Mouse (Mus musculus): Measurements from ENCODE around the gene Arhgap23.

GRCm38 (mm10) chr11:97365556-97365955 is 49.8 kb upstream of the Arhgap23 start:
- TF ChIP-seq MAFK (IDR thresholded peaks at IDR 0.05; ENCODE audit: insufficient replicate concordance, low read length) (no peak), NELFE (IDR thresholded peaks at IDR 0.05; ENCODE audit: low read depth, low read length) (no peak), ZC3H11A (IDR thresholded peaks at IDR 0.05; ENCODE audit: low read depth, low read length) (no peak), CTCF (conservative IDR thresholded peaks at IDR 0.05 in 1 of 2, IDR thresholded peaks at IDR 0.05 in 1 of 2; ENCODE audit: low read depth in 2 of 2, low read length in 2 of 2) (no peak), GABPA (IDR thresholded peaks at IDR 0.05; ENCODE audit: insufficient replicate concordance, low read depth, low read length) (no peak), ZKSCAN1 (IDR thresholded peaks at IDR 0.05; ENCODE audit: borderline replicate concordance, low read depth, low read length) (no peak), CHD2 (IDR thresholded peaks at IDR 0.05; ENCODE audit: low read length) (no peak), MYC (IDR thresholded peaks at IDR 0.05; ENCODE audit: low read depth, low read length) (no peak), JUND (conservative IDR thresholded peaks at IDR 0.05; ENCODE audit: low read depth, low read length) (no peak)
